Mouse (Mus musculus) spleen, adult 2 months (tissue): ENCODE results near the gene Zbed4.

Experiments
- CTCF ChIP-seq: fragments of 200-500 bp; IDR thresholded peaks from 2 replicates; pipeline ENCODE4 v1.5.1; 2011; ENCODE audit warnings: mild to moderate bottlenecking, inconsistent platforms; ENCODE audit not compliant: insufficient read depth, insufficient read length, insufficient replicate concordance; ENCODE audit errors: extremely low read depth
- POLR2A ChIP-seq: fragments of 200-500 bp; IDR thresholded peaks from 2 replicates; pipeline ENCODE4 v1.6.1; 2011; ENCODE audit warnings: low read depth, low read length, inconsistent platforms

GRCm38 (mm10) chr15:88828800-88829705 lies 77.6 kb downstream of the Zbed4 start:
- TF ChIP-seq CTCF (peak; percentile 95; the same call in 1 of the 2 replicates), POLR2A (no peak)
